Mouse (Mus musculus) bone marrow macrophage, adult 2 months (primary cell): ENCODE data around the gene Muc13.

ENCODE experiments used
- CTCF ChIP-seq: IDR thresholded peaks from 2 replicates; pipeline ENCODE4 v1.5.1; 2012; ENCODE audit warnings: low read depth, mild to moderate bottlenecking, low read length, moderate library complexity
- POLR2A ChIP-seq: IDR thresholded peaks from 2 replicates; pipeline ENCODE4 v1.6.1; 2012; ENCODE audit warnings: mild to moderate bottlenecking, low read depth, low read length, borderline replicate concordance

GRCm38 (mm10) chr16:33810002-33810401 is 16.2 kb downstream of the Muc13 start:
- TF ChIP-seq POLR2A = no peak
- TF ChIP-seq CTCF = no peak; the same call in 1 of the 2 replicates
